Mouse (Mus musculus) T-helper 1 cell (primary cell): ENCODE measurements around the gene Ltb4r2.

Experiments used
- in situ Hi-C: fragments of 300-600 bp; cut with MboI, MseI; formaldehyde crosslinking; loops from one replicate; pipeline ENCODE4 v1.15.1; 2025; ENCODE audit warnings: high pct_unique_total_duplicates

The Ltb4r2 gene

DNA sequence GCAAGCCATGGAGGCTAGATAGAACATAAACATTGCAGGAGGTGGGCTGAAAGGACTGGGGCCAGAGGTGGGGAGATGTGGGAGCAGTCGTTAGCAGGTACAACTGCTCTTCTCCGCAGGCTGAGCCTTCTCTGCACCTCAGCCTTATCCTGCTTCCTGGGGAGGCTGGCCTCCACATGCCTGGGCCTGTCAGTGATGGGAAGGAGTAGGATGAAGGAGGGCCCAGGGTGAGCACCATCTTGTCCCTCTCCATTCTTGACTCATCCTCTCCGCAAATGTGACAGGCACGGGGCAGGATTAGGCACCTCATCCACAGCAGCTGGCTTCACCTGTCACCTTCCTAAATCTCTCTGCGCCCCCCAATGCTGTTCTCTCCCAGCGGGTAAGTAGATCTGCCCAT lies at the start of gene Ltb4r2:
Gene Ltb4r2, plus strand, starts transcription at position 266 of the 400 bp plus-strand sequence.
- in situ Hi-C loops = no loop called here

GRCm38 (mm10) chr14:55711786-55712185 lies 49.4 kb upstream of the Ltb4r2 start:
- in situ Hi-C loops = loop anchor here (25.0 kb wide), 1 partner anchor 851 kb away; no protein-coding TSS in a partner anchor

GRCm38 (mm10) chr14:55713007-55713728 lies 48.1 kb upstream of the Ltb4r2 start:
- in situ Hi-C loops = loop anchor here (25.0 kb wide), 1 partner anchor 849 kb away; no protein-coding TSS in a partner anchor

- in situ Hi-C loops = loop anchor here (25.0 kb wide), 1 partner anchor 849 kb away; no protein-coding TSS in a partner anchor
Observed at GRCm38 (mm10) chr14:55713729-55714122, 47.5 kb upstream of the Ltb4r2 start, which contains the start of gene Tgm1. Gene Tgm1, minus strand, starts transcription at chr14:55713926.

DNA sequence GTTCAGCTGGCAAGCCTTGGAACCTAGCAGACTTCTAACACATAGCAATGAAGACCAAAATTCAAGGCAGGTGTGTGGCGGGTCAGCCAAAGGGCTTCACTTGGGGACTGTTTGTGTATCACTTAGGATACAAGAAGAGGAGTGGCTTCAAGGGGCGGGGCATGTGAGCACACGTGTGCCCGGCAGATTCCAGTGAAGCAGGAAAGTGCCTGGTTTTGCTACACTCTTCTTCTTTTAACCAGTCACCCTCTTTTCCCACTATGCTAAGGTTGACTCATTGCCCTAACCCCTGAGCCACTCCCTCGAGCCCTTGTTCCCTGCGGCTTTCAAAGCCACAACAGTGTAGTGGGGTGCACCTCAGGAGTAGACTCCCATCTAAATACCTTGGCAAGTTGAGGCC lies 46.3 kb upstream of the Ltb4r2 start:
- in situ Hi-C loops = loop anchor here (25.0 kb wide), 1 partner anchor 847 kb away; no protein-coding TSS in a partner anchor

DNA sequence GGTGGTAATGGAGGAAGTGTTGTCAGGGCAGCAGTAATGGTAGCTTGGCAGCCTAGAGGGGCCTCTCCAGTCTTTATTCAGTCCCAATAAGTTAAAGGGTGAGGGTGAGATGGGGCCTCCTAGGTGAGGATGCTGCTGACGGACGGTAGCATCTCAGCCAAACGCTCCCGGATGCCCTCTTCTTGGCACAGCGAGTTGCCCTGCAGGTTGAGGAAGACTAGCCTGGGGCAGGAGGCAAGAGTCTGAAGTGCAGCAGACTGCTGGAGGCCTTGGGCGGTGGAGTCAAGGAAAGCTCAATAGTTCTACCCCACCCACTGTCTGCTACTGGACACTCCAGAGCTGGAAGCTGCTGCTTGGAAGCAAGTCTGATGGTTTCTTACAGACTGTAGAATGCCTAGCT lies 45.0 kb upstream of the Ltb4r2 start:
- in situ Hi-C loops = loop anchor here (25.0 kb wide), 1 partner anchor 846 kb away; no protein-coding TSS in a partner anchor

DNA sequence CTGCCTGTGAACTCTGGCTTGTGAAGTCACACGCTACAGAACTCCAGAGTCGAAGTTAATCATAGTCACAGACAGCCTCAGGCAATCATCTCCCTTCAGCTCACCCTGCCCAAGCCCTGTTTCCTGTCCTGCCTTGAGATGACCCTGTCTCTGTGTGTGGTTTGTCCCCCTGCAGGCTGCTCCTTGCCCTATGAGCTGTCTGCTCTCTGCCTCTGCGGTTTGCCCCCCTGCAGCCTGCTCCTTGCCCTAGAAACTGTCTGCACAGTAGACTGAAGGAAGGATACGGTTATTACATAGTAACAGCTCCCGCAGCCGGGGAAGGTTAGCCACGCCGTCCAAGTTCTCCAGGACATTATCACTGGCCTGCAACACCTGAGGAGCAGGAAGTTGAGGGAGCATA lies 44.3 kb upstream of the Ltb4r2 start:
- in situ Hi-C loops = loop anchor here (25.0 kb wide), 1 partner anchor 845 kb away; no protein-coding TSS in a partner anchor

DNA sequence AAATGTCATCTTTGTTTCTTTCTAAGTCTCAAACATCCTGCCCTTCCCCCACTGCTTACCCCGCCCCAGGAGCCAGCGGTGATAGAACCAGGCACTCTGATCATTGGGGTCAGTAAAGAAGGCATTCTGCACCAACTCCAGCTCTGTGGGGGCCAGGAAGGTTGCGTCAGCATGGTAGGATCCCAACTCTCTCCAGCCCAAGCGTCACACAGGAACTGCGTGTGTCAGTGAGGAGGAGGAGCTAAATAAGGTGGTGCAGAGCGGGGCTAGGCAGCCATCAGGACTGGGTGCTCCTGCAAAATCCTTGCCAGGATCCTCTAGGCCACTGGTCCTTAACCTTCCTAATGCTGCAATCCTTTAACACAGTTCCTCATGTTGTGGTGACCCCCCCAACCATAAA lies 41.5 kb upstream of the Ltb4r2 start:
- in situ Hi-C loops = loop anchor here (25.0 kb wide), 1 partner anchor 843 kb away; no protein-coding TSS in a partner anchor

- in situ Hi-C loops = loop anchor here (25.0 kb wide), 1 partner anchor 842 kb away; no protein-coding TSS in a partner anchor
Observed at GRCm38 (mm10) chr14:55720666-55721065, 40.6 kb upstream of the Ltb4r2 start.

GRCm38 (mm10) chr14:55721076-55721475 lies 40.2 kb upstream of the Ltb4r2 start:
- in situ Hi-C loops = loop anchor here (25.0 kb wide), 1 partner anchor 841 kb away; no protein-coding TSS in a partner anchor

- in situ Hi-C loops = loop anchor here (25.0 kb wide), 1 partner anchor 840 kb away; no protein-coding TSS in a partner anchor
Observed at GRCm38 (mm10) chr14:55721700-55722437, 39.4 kb upstream of the Ltb4r2 start, which contains the start of gene Rabggta. Gene Rabggta, minus strand, starts transcription at chr14:55722263.

GRCm38 (mm10) chr14:55722438-55722945 lies 38.7 kb upstream of the Ltb4r2 start:
- in situ Hi-C loops = loop anchor here (25.0 kb wide), 1 partner anchor 840 kb away; no protein-coding TSS in a partner anchor

GRCm38 (mm10) chr14:55723433-55723832 lies 37.8 kb upstream of the Ltb4r2 start:
- in situ Hi-C loops = loop anchor here (25.0 kb wide), 1 partner anchor 839 kb away; no protein-coding TSS in a partner anchor

- in situ Hi-C loops = loop anchor here (25.0 kb wide), 1 partner anchor 838 kb away; no protein-coding TSS in a partner anchor
Observed at GRCm38 (mm10) chr14:55724411-55724871, 36.8 kb upstream of the Ltb4r2 start.

DNA sequence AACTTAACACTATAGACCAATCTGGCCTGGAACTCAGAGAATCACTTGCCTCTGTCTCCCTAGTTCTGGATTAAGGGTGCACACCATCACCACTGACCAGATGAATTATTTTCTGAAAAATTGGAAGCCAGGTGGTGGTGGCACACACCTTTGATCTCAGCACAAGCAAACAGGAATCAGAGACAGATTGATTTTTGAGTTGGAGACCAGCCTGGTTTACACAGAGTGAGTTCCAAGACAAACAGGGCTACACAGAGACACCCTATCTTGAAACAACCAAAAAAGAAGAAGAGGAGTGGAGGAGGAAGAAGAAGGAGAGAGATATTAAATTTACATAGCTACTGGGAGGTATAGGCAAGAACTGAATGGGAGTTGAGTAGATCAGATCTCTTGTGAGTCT lies 35.0 kb upstream of the Ltb4r2 start:
- in situ Hi-C loops = no loop called here

DNA sequence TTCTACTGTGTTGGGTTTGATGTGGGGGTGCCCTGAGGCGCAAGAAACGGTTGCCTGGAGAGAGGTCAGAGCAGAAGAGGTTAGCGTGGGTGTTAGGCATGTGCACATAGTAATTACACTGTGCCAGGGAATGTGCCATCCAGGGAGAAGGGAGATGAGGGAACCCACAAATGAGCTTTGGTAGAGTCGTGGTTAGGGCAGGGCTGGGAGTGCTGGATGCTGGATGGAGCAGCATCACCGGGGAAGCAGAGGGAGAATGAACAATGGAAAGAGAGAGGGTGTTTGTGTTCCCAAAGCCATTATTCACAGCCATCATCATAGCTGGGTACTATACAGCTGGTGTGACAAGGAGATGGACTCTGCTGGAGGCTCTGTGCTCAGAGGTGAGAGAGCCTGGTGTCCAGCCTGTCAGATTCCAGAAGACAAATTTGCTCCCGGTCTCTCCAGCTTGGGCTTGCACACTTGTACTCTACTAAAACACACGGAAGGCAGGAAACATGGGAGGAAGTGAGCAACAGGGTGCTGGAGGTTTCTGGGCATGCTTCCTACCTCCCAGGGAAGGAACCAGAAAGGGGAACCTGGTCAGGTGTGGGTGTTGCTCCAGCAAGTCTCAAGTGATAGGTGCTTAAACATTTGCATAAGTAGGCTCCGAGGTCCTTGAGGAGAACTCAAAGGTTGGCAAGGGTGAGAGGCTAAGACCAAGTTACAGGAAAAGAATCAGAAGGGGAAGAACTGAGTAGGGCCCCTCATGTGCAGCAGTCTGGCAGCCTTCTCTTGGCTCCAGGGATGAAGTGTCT lies 33.1 kb upstream of the Ltb4r2 start:
- in situ Hi-C loops = no loop called here

- in situ Hi-C loops = no loop called here
Observed at GRCm38 (mm10) chr14:55730116-55730515, 31.1 kb upstream of the Ltb4r2 start.

GRCm38 (mm10) chr14:55730531-55731032 lies 30.6 kb upstream of the Ltb4r2 start:
- in situ Hi-C loops = no loop called here

- in situ Hi-C loops = no loop called here
Observed at GRCm38 (mm10) chr14:55733889-55734288, 27.3 kb upstream of the Ltb4r2 start.

DNA sequence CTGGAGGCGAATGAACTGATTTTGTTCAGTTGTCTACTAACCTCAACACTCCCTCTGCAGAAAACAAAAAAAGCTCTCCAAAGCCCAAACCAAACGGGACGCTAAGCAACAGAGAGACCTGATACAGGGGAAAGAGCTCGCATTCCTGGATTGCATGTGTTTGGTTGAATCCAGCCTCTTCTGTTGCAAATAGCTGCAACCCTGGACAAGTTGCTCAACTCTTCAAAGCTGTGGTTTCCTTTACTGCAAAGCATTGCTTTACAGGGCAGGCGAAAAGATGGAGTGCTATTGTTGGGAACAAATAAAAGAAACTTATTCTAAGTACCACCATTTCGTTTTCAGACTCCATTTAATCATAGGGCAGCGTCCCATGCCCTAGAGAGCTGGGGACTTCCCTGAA lies 26.4 kb upstream of the Ltb4r2 start:
- in situ Hi-C loops = no loop called here
